Mouse (Mus musculus): ENCODE data around the gene Ifi204. TPM values are rescaled to one million over a fixed set of nuclear protein-coding genes. Genes with fewer than 3 reads are reported as not detected.
"Not testable (repeated sequence)": the region's sequence is repeated elsewhere in the genome, so short reads cannot be mapped to it uniquely, and the experiment has no call there.

The Ifi204 gene
- under 1 TPM; 0.54 to 0.59 TPM for total RNA-seq (2021)
- long read RNA-seq, partial matches to known transcripts, result 1 of 2 reads
- long read RNA-seq, other reads (novel, unspliced or antisense), result 0 of 2 reads

- not testable (repeated sequence) for DNase-seq (ENCODE audit: low spot score in 2 of 2)
Measured at GRCm38 (mm10) chr1:173766848-173767617, at the start of gene Ifi204. TSS of gene Ifi204 (minus strand) at chr1:173766943.

- DNase-seq (ENCODE audit: low spot score in 2 of 2), result not testable (repeated sequence)
Measured at GRCm38 (mm10) chr1:173809294-173809693, 42.6 kb upstream of the Ifi204 start.

DNA sequence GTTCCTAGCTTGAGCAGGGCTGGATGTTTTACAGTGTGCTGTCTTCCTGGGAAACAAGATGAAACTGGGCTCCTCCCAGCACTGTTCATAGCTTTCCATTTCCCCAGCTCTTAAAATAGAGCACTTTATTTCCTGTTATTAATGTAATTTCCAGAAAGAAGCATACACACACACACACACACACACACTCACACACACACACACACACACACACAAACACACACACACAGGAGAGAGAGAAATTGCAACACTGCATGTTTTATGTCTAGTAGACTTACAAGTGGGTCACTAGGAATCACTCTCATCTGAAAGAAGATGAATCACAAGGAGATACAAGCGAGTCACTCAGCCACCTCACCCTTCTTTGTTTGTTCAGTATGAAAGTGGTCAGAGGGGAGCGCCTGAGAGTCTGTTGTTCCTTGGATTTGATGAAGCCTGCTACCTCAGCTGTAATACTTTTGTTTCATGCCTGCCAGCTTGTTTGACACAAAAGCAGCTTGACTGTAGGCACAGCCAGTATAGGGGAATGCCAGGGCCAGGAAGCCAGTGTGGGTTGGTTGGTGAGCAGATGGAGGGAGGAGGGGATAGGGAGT, 36.0 kb upstream of the Ifi204 start:
- peak; percentile 20 to 45 for DNase-seq (ENCODE audit: low spot score in 2 of 2)

DNA sequence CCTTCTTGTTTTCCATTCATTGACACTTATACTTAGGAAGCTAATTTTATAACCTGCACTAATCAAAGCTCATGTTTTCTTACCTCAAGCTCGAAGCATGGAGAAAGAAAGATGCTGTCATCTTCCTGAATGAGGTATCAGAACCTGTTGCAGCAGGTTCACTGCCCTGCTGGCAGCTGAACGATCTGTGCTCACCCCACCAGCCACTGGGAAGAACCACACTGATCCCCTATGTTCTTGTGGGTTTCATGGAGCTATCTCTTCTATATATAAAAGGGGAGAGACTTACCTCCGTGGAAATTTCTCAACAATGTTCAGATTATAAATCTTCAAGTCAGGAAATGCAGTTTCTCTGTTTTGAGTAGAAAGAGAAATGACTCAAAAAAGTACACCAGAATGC, 35.5 kb upstream of the Ifi204 start:
- not testable (repeated sequence) for DNase-seq (ENCODE audit: low spot score in 2 of 2)

GRCm38 (mm10) chr1:173801791-173802190, 35.0 kb upstream of the Ifi204 start:
- DNase-seq (ENCODE audit: low spot score in 2 of 2), result not testable (repeated sequence)

DNA sequence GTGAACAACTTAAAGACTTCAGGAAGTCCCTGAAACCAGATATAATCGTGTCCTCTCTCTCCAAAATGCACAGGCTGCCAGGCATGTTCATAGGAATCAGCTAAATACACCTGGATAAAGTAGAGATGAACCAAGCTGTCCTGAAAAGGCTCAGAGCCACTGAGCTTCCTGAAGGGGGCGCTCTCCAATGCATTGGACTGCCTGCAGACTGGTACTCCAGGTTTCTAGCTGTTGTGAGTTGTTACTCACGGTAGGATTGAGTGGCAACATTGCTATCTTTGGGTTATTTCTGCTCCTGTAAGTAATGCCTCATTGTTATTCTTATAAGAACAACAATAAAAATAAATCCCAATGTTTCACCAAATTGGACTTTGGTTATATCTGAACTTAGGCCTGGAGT, 6.7 kb upstream of the Ifi204 start:
- not testable (repeated sequence) for DNase-seq (ENCODE audit: low spot score in 2 of 2)

DNA sequence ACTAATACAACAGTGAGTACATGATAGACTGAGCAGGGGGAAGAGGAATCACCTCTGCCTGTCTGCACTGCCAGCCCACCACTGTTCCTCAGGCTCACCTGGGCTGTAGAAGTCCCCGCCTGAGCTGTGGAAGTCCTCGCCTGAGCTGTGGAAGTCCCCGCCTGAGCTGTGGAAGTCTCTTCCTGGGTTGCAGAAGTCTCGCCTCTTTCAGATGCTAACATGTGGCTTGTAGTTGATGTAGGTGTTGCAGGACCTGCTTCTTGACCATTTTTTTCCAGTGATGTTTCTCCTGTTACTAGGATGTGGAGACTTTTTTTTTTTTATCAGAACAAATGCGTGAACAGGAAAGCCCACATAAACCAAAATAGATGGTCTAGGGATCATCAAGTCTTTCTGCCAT, 6.7 kb downstream of the Ifi204 start:
- not testable (repeated sequence) for DNase-seq (ENCODE audit: low spot score in 2 of 2)

DNA sequence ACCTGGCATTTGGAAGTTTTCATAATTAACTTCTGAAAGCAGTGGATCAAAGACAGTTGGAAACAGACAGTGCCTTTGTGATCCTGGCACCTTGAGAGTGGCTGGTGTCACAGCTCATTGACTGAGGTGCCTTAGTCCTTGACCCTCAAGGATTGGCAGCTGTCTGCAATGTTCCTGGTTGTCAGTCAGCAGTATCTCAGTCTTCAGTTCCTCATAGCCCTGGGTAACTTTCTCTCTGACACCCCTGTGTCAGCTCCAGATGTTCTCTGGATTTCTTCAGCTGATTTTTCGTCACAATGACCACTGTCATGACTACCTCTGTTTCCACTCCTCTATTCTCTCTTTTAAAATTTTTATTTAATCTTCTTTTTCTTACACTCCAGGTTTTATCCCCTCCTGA, 24.5 kb downstream of the Ifi204 start:
- DNase-seq (ENCODE audit: low spot score in 2 of 2), result no peak

- DNase-seq (ENCODE audit: low spot score in 2 of 2), result no peak
Measured at GRCm38 (mm10) chr1:173741656-173742055, 25.1 kb downstream of the Ifi204 start, which contains the start of gene Ifi207. TSS of gene Ifi207 (minus strand) at chr1:173741747.

DNA sequence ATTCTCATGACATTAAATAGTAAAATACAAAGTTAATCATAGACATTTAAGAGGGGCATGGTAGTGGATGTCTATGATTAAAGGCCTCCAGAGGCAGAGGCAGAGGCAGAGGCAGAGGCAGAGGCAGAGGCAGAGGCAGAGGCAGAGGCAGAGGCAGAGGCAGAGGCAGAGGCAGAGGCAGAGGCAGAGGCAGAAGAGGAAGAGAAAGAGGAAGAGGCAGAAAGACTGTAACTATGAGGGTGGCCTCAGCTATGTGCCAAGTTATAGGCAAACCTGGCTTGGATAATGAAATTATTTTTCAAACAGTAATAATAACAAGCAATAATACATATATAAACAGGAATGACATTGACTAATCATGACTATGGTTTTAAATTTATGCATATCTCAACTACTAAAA, 26.2 kb downstream of the Ifi204 start:
- DNase-seq (ENCODE audit: low spot score in 2 of 2), result no peak

- DNase-seq (ENCODE audit: low spot score in 2 of 2), result no peak
Measured at GRCm38 (mm10) chr1:173736986-173737385, 29.8 kb downstream of the Ifi204 start.

- not testable (repeated sequence) for DNase-seq (ENCODE audit: low spot score in 2 of 2)
Measured at GRCm38 (mm10) chr1:173735015-173735414, 31.7 kb downstream of the Ifi204 start.

DNA sequence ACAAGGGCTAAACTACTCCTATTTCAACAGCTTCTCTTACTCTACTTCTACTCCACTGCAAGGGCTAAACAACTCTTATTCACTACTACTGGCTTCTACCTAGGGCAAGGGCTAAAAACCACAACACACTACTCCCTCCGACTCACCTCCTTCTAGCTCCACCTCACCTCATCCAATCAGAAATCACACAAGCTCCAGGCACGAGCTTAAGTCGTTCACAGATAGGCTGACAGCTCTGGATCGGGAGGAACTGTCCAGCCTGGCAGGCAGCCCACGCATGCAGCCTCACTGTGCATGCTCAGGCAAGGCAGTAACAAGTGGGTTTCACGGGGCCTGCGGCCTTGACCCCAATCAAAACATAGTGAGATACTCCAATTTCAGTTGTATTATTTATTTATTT, 33.5 kb downstream of the Ifi204 start:
- DNase-seq (ENCODE audit: low spot score in 2 of 2), result no peak

Other genes with a start within 250 kb of the Ifi204 start
- gene Ifi214, start 231.0 kb downstream of the Ifi204 start, total RNA-seq (2021), result not detected
- gene Ifi213, start 167.7 kb downstream of the Ifi204 start, total RNA-seq (2021), result not detected
- not detected for gene Ifi209, start 136.0 kb downstream of the Ifi204 start, total RNA-seq (2021)
- not detected for gene Ifi208, start 93.3 kb downstream of the Ifi204 start, total RNA-seq (2021)
- gene Ifi207, start 25.2 kb downstream of the Ifi204 start, total RNA-seq (2021), result under 1 TPM; 0.23 to 0.42 TPM
- not detected for gene Ifi211, start 146.1 kb upstream of the Ifi204 start, total RNA-seq (2021)
- gene Mndal, start 175.5 kb upstream of the Ifi204 start, total RNA-seq (2021), result 10 to 100 TPM; 20.4 to 21.3 TPM
- gene Ifi203, start 175.7 kb upstream of the Ifi204 start, total RNA-seq (2021), result 1 to 10 TPM; 7.1 to 9.3 TPM
- gene Ifi202b, start 215.8 kb upstream of the Ifi204 start, total RNA-seq (2021), result not detected

All from layer of hippocampus, postnatal 10 days (tissue).